Mouse (Mus musculus): ENCODE results near the gene Mvd. TPM values are rescaled to one million over a fixed set of nuclear protein-coding genes. Genes with fewer than 3 reads are reported as not detected.

Mvd gene
- total RNA-seq, 2 experiments from 2014 or later, result 3.9 to 4.1 TPM

Small RNA genes lying within 50 kb of the gene (microRNA-seq; reads per million reads assigned to microRNA genes)
- gene Gm24366, result 0 reads per million in 2 experiments

Other genes starting within 250 kb of the Mvd start
- 1 to 10 TPM; 5.6 to 8.9 TPM for gene Zfpm1, start 161.3 kb downstream of the Mvd start, total RNA-seq (2021)
- not detected for gene Trhr2, start 82.7 kb downstream of the Mvd start, total RNA-seq (2021)
- 10 to 100 TPM; 21.1 to 24.2 TPM for gene Zc3h18, start 66.8 kb downstream of the Mvd start, total RNA-seq (2021)
- not detected for gene Il17c, start 21.4 kb downstream of the Mvd start, total RNA-seq (2021)
- 1 to 10 TPM; 7.5 to 7.7 TPM for gene Cyba, start 10.5 kb downstream of the Mvd start, total RNA-seq (2021)
- gene Snai3, start 17.3 kb upstream of the Mvd start, total RNA-seq (2021), result 10 to 100 TPM in 1 of 2 experiments, 1 to 10 TPM in 1; 6.8 to 13.3 TPM
- gene Rnf166, start 32.6 kb upstream of the Mvd start, total RNA-seq (2021), result 10 to 100 TPM; 29.2 to 30.6 TPM
- 1 to 10 TPM; 5.0 to 5.7 TPM for gene Ctu2, start 32.7 kb upstream of the Mvd start, total RNA-seq (2021)
- gene Piezo1, start 107.9 kb upstream of the Mvd start, total RNA-seq (2021), result 10 to 100 TPM; 14.3 to 15.9 TPM
- gene Cdt1, start 124.6 kb upstream of the Mvd start, total RNA-seq (2021), result 1 to 10 TPM in 1 of 2 experiments, under 1 TPM in 1; 0.76 to 1.2 TPM
- gene Aprt, start 133.5 kb upstream of the Mvd start, total RNA-seq (2021), result 10 to 100 TPM; 35.4 to 45.3 TPM
- gene Galns, start 168.0 kb upstream of the Mvd start, total RNA-seq (2021), result 1 to 10 TPM; 1.3 to 1.6 TPM
- 10 to 100 TPM; 38.2 to 40.6 TPM for gene Trappc2l, start 168.2 kb upstream of the Mvd start, total RNA-seq (2021)
- gene Pabpn1l, start 179.3 kb upstream of the Mvd start, total RNA-seq (2021), result not detected

Data from gastrocnemius, postnatal 36 days (tissue).